Mouse (Mus musculus): ENCODE results near the gene Col25a1.

Col25a1 gene

DNA sequence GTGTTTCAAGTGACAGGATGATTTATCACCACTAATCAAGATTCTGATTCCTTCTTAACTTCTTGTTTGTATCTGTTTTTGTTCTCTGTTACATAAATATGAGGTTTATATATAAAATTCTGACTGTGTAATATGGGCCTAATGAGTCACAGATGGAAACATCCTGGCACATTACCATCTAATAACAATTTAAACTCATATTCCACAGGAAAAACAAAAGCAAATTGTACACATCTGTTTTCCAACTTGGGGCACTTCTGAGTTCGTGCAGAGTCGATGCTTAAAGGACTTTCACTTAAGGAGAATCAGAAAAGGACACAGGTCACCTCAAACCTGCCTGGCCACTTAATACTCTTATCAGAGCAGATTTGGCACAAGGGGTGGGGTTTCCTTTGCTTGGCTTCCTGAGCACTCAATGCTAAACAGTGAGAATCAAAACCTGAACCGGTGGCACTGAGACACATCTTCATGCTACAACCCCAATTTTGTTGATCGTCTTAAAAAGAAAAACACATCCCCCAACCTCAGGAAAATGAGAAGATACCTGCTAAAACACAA, 342.0 kb downstream of the Col25a1 start:
- no peak for DNase-seq (ENCODE audit: low spot score)

- no peak for DNase-seq (ENCODE audit: low spot score)
These were observed 342.7 kb downstream of the Col25a1 start for GRCm38 (mm10) chr3:130473970-130474369.

DNA sequence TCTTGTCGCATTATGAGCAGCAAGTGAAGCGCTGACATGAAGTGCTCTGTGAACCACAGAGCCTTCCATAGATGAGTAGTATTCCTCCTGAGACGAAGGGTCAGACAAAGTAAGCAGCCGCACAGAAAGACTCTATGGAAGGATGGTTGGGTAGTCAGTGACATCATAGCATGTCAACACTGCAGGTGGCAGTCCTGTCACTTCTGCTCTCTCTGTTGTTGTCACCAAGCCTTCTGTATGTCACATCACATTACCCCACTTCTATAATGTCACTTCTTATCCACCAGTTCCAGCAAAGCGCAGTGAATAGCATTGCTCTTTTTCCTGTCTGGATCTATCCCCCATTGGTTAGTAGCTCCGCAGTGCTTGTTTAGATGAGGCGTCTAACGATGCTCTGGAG, 351.2 kb downstream of the Col25a1 start:
- DNase-seq (ENCODE audit: low spot score): no peak

- DNase-seq (ENCODE audit: low spot score): no peak
These were observed 357.5 kb downstream of the Col25a1 start for GRCm38 (mm10) chr3:130488839-130489238.

GRCm38 (mm10) chr3:130494192-130494591, 362.9 kb downstream of the Col25a1 start:
- no peak for DNase-seq (ENCODE audit: low spot score)

GRCm38 (mm10) chr3:130494665-130495396, 363.5 kb downstream of the Col25a1 start:
- DNase-seq (ENCODE audit: low spot score): no peak

GRCm38 (mm10) chr3:130497036-130497435, 365.7 kb downstream of the Col25a1 start:
- no peak for DNase-seq (ENCODE audit: low spot score)

DNA sequence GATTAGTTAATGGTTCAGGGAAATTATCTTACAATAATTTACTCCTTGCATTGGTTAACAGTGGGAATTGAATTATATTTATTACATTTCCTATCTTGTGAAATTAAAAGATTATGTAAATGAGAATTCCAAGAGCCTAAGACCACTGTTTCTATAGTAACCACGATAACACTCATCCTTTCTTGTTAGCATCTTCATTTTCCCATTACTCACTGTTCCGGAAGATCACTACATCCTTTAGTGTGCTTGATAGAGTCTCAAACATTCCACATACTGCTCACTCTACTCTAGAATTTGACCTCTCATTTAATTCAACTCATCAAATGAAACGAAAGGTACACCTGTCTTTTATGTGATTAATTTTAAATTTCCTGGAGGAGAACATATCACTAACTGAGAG, 370.4 kb downstream of the Col25a1 start:
- DNase-seq (ENCODE audit: low spot score): no peak

- no peak for DNase-seq (ENCODE audit: low spot score)
These were observed 377.0 kb downstream of the Col25a1 start for GRCm38 (mm10) chr3:130508330-130508729.

- no peak for DNase-seq (ENCODE audit: low spot score)
These were observed 387.2 kb downstream of the Col25a1 start for GRCm38 (mm10) chr3:130518457-130518879.

GRCm38 (mm10) chr3:130521834-130522476, 390.7 kb downstream of the Col25a1 start:
- no peak for DNase-seq (ENCODE audit: low spot score)

- DNase-seq (ENCODE audit: low spot score): no peak
These were observed 391.7 kb downstream of the Col25a1 start for GRCm38 (mm10) chr3:130523019-130523418.

DNA sequence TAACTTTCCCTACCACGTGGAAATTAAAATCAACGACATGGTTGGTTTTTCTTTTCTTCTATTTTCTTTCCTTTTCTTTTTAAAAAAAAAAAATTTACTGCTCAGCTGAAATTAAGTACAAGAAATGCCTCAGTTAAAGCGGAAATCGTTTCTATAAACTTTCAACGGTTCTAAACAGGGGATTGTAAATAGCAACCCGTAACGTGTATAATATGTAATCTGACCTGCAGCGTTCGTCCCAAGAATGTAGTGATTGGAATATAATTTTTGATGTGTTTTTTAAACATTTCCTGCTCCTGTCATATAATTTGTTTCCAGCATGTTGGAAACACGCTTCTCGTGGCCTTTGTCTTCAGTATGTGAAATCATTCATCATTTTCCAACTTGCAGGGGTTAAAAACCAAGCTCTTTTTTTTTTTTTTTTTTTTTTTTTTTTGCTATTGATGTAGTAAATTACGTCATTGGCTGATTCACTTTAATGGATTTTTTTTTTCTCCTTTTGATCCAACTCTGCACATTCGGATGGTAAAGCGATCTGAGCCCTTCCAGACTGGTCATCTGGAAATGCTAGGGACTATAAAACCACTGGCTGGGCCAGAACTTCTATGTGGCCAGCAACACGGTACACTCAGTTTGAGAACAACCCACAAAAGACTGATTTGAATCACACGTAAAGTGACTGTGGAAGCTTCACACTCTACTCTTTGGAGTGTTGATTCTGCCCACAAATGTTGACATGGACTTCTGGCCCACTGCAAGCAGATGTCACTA, 393.3 kb downstream of the Col25a1 start:
- no peak for DNase-seq (ENCODE audit: low spot score)

DNA sequence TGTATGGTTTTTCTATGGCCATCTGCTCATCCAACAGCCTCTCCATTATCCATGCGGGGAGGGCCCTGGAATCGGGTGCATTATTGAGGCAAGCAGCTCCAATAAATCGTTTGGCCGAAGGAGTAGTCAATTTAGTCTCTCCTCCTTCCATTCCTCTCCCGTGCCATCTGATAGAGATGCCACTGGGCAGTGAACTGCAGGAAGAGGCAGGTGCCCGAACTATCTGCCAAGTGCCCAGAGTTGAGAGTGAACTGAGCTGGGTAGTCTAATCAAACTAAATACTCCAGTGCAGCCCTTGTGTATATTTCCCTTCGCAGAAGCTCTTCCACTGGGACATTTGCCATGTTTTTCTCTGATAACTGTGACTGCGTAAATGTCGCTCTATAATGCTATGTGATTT, 403.7 kb downstream of the Col25a1 start:
- no peak for DNase-seq (ENCODE audit: low spot score)

- DNase-seq (ENCODE audit: low spot score): no peak
These were observed 410.2 kb downstream of the Col25a1 start for GRCm38 (mm10) chr3:130541541-130541940.

- no peak for DNase-seq (ENCODE audit: low spot score)
These were observed 414.7 kb downstream of the Col25a1 start for GRCm38 (mm10) chr3:130545995-130546394.

DNA sequence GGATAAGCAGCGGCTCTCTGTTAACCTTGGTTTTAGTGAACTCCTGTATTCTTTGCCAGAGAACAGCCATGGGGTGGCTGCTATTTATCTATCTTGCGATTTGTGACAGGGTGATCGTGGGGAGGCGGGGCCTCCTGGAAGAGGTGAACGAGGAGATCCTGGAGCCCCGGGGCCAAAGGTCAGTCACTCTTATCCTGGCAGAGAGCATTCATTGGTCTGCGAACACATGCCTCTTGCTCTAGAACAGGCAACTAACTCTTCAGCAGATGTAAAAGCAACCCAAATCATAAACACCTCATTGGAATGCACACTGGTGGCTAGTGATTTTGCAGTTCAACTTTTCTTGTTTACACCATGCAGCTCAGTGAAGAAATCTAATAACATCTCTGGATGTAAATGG, 417.8 kb downstream of the Col25a1 start:
- DNase-seq (ENCODE audit: low spot score): no peak

DNA sequence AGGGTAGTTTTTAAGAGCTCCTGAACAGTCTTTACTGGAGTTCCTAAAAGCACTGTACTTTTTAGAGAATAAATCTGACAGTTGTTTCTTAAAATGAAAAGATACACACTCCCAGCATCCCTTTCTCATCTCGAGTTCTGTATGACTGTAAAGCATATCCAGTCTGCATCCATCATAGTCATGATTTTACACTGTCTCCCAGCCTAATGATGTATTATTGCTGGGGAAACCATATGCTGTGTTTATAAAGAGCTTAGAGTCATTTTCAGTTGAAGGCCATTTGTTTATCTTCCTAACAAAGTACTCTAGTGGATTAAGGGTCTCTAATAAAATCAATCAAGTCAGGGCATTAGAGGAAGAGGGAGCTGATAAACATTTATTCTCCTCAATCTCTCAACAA, 425.0 kb downstream of the Col25a1 start:
- DNase-seq (ENCODE audit: low spot score): no peak

- DNase-seq (ENCODE audit: low spot score): no peak
These were observed 434.3 kb downstream of the Col25a1 start for GRCm38 (mm10) chr3:130565586-130565985.

- no peak for DNase-seq (ENCODE audit: low spot score)
These were observed 437.2 kb downstream of the Col25a1 start for GRCm38 (mm10) chr3:130568331-130569095.

GRCm38 (mm10) chr3:130573243-130573642, 441.9 kb downstream of the Col25a1 start:
- DNase-seq (ENCODE audit: low spot score): no peak

- no peak for DNase-seq (ENCODE audit: low spot score)
These were observed 443.4 kb downstream of the Col25a1 start for GRCm38 (mm10) chr3:130574652-130575051.
